Mouse (Mus musculus): Measurements from ENCODE around the gene Pex14. TPM values are rescaled to one million over a fixed set of nuclear protein-coding genes. Genes with fewer than 3 reads are reported as not detected.
"Not testable (repeated sequence)": the region's sequence is repeated elsewhere in the genome, so short reads cannot be mapped to it uniquely, and the experiment has no call there.

The Pex14 gene
- total RNA-seq, 2 experiments from 2014 or later = 63.0 to 67.3 TPM

DNA sequence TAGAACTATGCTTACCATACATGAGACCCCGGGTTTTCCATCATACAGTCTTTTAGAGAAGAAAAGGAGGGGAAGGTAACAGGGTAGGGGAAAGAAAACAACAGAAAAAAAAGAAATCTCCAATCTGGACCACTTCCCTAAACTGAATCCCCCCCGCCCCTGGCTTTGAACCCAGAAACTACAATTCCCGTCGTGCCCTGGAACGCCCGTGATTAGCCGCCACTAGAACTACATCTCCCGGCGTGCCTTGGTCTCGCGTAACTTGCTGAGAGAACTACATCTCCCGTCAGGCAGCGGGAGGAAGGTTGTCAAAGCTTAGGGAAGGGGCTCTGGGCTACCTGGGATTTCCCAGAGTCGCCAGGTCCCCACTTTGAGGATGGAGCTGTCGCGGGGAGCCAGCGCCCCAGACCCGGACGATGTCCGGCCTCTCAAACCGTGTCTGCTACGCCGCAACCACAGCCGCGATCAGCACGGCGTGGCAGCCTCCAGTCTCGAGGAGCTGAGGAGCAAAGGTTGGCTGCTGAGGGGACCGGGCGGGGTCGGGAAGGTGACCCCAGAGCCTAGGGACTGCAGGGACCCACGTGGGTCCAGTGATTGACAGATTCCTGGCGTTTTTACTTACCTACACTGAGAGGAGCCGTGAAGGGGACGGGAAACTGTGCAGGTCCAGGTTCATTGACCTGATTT lies 4.3 kb upstream of the Pex14 start, which contains the start of gene Dffa:
Dffa (plus strand) TSS at position 272 of the 687 bp plus-strand sequence.
- DNase-seq (ENCODE audit: low spot score in 2 of 2) = peak; percentile 62 to 78

DNA sequence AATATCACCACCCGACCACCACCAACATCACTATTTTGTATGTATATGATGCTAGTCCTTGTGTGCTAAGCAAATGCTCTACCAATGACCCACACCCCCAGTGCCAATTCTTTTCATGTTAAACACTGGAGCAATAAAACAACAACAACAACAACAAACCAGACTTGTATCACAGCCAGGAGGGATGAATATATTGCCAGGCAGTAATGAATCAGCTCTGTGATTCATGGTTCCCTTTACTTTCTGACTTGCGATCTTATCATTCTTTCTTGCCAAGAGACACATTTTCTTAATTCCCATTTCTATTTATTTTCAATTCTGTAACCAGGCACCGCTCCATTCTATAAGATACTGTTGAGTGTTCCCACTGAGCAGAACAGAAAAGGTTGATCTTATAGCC lies 1.8 kb upstream of the Pex14 start:
- no peak for DNase-seq (ENCODE audit: low spot score in 2 of 2)

DNA sequence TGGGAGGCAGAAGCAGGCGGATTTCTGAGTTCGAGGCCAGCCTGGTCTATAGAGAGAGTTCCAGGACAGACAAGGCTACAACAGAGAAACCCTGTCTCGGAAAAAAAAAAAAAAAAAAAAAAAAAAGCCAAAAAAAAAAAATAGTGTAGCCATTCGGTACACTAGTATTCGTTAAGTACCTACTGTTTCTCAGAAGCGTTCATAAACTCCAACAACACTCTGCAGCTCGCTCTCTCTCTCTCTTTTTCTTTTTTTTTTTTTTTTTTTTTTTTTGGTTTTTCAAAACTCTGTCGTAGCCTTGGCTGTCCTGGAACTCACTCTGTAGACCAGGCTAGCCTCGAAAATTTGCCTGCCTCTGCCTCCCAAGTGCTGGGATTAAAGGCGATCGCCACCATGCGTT lies 773 bp upstream of the Pex14 start:
- not testable (repeated sequence) for DNase-seq (ENCODE audit: low spot score in 2 of 2)

DNA sequence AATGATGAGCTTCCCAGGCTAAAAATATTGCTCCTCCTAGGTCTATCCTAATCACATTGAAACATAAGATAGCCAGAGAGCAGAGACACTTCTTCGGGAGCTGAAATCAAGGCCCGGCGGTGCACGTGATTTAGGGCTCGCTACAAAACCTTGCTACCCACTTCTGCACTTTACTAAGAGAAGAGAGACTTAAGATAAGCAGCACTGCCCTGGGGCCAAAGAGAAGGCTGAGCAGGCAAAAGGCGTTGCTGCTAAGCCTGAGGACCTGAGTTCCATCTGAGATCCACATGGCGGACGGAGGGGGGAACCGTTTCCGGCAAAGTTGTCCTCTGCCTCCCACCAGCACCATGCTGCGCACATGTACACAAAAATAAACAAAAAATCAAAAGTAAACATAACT lies 1.1 kb downstream of the Pex14 start:
- no peak for DNase-seq (ENCODE audit: low spot score in 2 of 2)

DNA sequence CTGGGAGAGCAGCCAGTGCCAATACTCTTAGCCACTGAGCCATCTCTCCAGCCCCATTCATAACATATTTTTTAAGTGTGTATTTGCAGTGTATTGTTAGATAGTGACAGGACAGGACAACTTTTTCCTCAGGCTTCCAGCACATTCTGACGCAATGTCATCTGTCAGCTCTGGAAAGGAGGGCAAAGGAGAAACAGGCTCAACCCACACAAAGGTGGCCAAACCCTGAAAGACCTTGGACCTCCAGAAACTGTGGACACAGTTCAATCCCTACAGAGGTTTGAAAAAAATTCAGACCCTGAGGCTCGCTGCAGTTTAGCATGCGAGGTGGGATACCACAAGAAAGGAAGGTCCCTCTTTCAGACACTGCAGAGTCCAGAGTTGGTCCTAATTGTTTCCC lies 1.7 kb downstream of the Pex14 start:
- DNase-seq (ENCODE audit: low spot score in 2 of 2) = no peak

DNA sequence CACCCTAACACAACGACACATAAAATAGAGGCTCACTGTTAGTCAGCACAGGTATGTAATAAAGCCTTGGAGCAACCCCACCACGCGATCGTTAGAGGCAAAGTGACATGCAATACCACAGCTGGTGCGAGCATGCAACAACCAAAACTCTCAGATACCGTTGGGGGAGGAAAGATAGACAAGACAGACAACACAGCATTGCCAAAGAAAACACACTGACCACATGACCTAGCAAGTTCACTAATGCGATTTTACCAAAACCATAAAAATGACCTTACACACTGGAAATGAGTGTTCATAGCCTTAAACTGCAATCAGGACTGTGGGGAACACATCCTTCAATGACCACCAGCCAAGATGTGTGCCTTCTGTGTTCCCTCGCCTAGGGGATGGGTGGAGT lies 8.3 kb downstream of the Pex14 start:
- no peak for DNase-seq (ENCODE audit: low spot score in 2 of 2)

DNA sequence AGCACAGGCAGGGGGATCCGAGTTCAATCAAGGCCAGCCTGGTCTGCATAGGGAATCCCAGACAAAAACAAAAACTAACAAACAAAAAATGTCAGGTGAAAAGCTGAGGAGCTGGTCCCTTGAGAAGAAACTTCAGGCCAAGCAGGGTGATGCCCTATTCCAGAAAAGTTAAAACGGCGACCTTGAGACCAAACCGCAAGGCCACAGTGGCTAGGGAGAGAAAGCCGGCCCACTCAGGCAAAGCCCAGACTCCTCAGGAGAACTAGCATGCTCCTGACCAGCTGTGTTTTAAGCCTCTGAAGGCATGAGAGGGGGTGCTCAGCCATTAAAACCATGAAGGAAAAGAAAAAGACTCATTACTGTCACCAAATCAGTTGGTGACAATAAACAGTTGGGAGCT lies 14.3 kb downstream of the Pex14 start:
- no peak for DNase-seq (ENCODE audit: low spot score in 2 of 2)

DNA sequence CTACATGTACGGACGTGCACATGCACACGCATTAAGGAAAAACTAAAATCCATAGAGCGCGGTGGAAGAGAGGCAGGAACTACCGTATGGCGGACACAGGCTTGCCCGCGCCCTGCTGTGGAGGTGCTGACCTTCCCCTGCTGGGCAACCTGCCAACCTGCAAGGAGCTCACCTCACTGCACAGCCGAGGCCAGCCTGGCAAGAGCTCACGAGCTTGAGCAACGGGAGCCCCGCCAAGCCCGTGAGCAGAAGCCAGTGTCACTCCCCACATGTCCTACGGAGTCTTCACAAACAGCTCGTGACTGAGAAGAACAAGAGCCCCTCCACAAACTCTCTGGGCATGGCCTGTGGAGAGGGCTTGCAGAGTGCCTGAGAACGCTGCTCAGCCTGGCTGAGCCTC lies 18.1 kb downstream of the Pex14 start:
- DNase-seq (ENCODE audit: low spot score in 2 of 2) = peak; percentile 26 to 61

DNA sequence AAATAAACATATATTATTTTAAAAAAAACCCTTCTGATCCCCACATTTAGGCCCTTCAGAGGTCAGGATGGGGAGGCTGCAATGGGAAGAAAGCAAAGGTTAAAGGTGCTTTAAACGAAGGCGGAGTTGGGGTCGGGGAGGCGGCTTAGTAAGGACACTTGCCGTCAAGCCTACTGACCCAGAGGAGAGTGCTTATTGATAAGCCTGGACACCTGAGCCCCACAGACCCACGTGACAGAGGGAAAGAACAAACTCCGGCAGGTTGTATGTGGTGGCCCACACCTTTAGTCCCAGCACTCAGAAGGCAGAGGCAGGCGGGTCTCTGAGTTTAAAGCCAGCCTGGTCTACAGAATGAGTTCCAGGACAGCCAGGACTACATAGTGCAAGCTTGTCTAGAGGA lies 19.6 kb downstream of the Pex14 start:
- no peak for DNase-seq (ENCODE audit: low spot score in 2 of 2)

DNA sequence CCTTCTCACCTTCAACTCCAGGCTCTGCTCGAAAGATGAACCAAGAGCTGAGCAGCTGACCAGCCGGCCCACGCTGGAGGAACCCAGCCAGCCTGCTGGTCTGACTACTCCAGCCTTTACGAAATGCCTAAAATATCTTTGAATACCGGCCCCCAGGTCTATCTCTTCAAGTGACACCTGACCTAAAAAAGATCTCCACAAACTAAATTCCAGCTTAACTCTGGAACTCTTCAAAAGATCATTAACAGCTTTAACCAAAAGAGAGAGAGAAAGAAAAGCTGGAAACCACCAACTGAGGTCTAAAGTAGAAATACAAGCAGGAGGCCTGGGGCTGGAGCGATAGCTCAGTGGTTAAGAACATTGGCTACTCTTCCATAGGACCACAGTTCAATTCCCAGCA lies 20.0 kb downstream of the Pex14 start:
- no peak for DNase-seq (ENCODE audit: low spot score in 2 of 2)

DNA sequence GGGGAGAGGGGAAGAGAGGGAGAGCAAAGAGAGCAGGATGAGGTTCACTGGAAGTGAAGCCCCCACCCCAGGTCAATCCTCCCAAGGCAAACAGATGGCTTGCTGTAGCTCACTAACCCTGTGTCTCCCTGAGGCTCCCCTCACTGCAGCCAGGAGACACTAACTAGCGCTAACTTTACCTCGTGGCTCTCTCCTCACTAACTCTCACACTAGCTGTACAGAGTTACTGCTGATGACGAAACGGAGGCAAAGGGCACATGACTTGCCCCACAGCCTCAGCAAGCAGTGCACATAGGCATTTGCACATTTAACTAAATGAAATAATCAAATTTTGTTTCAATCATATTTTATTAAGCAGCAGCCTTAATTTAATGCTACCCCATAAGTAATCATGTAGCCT lies 21.4 kb downstream of the Pex14 start:
- no peak for DNase-seq (ENCODE audit: low spot score in 2 of 2)

DNA sequence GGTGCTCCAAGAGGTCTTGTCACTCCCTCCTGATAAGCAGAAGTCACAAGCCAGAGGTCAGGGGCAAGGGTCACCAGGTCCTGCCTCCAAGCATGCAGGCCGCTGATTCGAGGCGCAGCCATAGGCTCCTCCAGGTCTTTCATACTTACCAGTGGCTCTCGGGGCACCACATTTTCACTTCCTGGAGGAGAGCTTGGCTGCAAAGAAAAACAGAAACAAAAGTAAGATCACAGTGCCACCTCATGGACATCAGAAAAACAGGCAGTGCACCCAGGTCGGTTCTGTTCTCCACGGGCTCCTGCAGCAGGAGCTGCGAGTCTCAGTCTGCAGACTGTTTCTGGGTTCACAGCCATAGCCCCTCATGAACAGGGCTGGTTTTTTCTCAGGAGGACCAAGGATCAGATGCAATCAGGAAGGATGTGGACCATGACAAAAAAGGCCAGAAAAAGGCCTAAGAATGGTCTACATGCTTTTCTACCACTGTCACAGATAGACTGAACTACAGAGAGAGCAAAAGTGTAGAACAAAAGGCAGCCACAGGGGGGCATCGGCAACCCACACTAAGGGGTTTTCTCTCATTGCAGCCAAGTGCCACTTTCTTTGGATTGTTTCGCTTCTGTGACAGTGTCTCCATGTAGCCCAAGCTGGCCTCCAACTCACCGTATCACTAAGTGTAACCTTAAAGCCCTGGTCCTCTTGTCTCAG lies 23.7 kb downstream of the Pex14 start:
- peak; percentile 34 to 51 for DNase-seq (ENCODE audit: low spot score in 2 of 2)

DNA sequence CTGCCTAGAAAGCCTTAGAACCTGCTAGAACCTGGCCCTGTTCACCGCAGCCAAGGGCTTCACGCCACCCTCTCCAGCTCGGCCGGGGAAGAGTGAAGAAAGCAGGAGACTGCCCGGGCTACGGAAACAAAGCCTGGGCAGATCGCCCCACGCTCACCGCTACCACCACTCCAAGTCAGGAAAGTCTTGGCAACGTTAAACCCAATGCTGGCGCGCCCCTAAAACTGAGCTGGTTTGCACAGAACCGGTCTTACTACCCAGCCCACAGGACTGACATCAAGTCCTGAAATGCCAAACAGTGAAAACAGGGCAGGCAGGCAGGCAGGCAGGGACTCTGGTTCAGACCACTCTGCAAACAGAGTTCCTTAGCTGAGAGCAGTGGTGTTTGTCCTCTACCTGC lies 24.6 kb downstream of the Pex14 start:
- no peak for DNase-seq (ENCODE audit: low spot score in 2 of 2)

DNA sequence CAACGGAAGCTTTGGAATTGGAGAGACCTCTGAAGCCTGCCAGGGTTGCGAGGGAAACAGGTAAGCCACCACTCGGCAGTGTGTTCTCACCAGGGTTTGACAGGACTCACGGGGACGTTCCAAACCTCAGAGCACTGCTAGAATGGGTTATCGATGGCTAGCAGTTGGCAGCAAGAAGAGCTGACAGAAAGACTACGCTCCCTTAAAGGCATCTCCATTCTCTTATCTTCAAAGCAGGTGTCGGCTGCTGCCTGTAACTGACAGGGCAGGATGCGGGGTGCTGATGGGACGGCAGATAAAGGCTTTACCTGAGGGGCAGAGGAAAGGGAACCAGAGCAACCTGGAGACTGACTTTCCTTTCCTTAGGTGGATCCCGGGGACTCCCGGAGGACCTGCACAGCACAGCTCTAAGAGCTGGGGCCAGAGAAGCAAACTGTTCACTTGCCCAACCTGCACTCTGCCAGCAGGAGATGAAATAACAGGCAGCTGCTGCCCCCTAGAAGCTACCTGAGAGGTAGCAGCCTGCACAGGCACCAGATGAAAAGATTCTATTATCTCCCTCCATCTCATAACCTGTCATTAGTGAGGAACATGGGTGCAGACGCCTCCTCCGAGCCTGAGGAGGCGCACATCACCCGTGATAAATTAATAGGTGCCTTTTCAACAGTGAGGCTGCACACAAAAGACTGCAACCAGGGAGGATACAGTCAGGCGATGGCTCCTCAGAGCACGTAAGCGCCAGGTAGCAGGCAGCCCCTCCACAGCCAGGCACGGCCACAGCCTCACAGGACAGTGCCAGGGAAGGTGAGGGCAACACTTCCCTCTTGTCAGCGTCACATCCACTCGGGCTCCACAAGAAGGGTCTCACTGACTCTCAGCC lies 32.8 kb downstream of the Pex14 start:
- DNase-seq (ENCODE audit: low spot score in 2 of 2) = no peak

DNA sequence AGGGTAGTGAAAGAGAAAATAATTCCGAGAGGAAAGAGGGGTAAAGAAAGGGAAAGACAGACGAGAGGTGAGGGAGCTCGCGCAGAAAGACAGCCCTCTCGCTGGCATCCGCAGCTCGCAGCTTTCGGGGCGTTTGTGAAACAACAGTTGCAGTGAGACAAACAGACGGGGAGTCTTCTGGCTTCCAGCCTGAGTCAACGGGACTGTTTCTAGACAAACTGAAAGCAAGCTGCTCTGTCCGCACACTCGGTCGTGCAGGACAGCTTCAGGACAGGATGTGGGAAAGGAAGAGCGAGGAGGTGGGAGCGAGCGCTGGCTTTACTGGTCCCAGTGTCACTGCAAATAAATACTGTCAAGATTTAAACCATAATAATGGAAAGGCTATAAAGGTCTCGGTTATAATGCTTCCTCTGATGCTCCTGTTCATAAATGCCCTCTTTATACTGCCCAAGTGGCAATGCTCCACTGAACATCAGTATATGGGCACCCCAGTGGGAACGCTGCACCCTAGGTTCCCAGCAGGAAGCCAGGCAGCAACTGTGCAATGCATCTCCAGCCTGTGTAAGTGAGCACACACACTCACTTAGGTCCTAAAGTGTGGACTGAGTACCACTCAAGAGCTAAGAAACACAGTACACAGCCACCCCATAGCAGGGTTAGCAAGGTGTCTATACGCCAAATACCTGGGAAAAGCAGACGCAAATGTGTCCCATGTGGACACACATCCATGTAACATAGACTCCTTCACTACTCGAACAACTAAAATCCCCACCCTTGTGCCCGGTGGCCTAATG lies 35.4 kb downstream of the Pex14 start:
- DNase-seq (ENCODE audit: low spot score in 2 of 2) = no peak

DNA sequence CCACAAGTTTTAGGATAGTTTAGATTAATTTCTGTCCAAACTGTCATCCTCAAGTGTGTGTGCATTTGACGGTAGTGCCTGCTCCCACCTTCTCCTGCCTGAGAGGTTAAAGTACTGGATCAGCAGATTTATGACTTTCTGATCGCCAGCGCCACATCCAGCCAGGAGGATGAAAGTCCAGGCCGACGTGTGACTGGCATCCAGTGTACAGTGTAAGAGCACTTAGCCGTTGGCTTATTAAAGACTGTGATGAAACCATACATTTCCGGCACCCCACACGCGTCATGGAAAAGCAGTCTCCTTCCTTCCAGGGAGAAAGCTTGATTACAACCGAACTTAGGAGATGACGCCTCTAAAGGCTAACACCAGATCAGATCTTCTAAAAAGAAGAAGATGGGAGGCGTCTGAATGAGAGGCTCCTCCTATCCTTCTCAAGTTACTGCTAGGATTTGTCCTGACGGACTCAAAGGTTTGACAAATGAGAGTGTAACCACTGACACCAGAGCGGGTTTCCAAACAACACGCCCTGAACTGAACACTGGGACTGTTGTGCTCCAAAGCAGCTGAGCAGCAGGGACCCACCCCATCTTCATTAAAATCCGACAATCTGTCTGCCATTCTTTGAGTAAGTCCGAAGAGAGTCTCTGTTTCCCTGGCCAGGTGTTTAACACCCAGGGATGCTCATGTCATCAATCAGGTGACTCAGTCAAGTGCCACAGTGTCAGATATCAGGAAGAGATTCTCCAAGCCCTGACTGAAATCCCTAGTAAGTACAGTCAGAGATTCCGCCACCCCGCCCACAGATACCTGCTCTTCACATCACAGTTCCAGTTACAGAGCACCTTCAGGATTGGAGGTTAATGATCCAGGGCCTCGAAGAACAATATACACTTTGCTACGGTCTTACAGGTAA lies 37.0 kb downstream of the Pex14 start:
- no peak for DNase-seq (ENCODE audit: low spot score in 2 of 2)

DNA sequence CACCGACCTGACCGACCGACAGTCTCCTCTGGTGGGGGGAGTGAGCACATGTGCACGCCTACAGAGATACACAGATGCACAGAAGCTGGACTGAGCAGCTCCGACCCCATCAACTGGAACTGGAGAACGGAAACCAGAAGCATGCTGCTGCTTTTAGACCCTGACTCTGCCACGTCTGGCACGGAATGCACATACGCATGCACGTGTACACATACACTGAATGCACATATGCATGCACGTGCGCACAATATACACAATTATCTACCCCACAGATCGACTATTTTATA lies 38.3 kb downstream of the Pex14 start:
- no peak for DNase-seq (ENCODE audit: low spot score in 2 of 2)

DNA sequence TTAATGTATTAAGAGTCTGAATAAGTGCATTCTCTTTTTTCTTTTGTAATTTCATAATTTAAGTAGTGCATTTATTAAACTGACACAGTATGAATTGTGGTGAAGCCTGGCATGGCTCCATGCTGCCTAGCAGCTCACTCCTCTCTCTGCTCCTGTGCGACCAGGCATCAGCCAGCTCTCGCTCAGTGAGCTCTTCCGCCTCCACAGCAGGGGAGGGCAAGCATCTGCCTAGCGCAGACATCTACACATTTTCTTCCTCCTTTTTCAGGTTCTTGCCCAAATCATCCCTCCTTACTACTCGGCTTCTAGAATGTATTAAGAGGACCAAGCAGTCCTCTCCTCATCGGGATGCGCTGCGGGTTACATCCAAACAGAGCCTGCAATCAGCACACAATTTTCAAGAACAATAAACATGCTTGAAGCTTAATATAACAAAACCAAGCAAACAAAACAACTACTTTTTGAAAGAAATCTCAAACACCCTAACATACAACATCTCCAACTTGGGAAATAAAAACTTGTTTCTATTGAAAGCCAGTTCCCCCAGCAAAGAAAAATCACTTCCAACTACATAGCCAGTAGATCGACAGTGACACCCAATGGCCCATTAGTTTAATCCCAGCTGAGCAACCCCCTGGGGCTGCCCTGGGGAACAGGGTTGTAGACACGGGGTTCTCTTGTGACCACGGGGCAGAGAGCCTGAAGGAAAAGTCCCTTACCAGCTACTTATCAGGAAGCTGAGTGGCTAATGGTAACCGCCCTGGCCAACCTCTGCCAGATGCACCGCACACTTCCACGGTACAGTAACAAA lies 38.9 kb downstream of the Pex14 start:
- no peak for DNase-seq (ENCODE audit: low spot score in 2 of 2)

DNA sequence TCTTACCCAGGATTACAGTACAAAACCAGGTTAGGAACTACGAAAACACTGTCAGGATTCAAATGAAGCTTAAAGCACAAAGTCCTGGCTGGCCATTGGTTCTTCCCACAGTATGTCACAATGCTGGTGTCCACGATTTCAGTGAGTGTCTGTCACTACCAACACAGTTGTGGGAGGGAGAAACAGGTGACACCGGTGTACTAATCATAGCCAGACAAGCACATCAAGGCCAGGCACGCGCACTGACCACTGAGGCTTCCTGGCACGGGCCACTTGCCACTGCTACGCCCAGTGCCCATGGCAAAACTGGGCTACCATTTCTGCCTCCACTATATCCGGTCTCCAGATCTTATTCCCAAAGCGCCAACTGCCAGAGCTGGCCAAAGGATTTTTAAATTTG lies 40.0 kb downstream of the Pex14 start:
- no peak for DNase-seq (ENCODE audit: low spot score in 2 of 2)

DNA sequence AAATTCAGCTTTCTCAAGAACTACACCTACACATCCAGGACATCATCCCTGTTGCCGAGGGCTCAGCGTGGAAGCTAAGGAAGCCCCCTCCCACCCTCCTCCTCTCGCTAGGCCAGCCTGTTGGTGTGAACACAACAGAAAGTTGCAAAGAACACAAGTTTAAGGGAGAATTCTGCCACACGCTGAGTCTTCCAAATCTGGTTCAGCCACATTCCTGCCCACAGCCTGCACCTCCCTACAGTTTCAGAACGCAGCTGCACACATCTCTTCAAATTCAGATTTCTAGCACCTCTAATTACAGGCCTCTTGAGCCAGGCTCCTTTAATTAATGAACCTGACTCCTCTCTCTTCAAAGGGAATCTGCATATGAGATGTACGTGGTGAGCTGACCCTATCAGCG lies 41.4 kb downstream of the Pex14 start:
- DNase-seq (ENCODE audit: low spot score in 2 of 2) = no peak
